8 mouse cellular contexts compared by ENCODE assay signal in genomic region chr1:162547607-162548006, GRCm38 (mm10). TPM values are rescaled to one million over a fixed set of nuclear protein-coding genes. Genes with fewer than 3 reads are reported as not detected.
A peak's percentile ranks its signal among the peaks of the same experiment; 100 is the strongest.
DNase-seq lines count a peak whose midpoint lies in the region; ATAC-seq and TF ChIP-seq lines count a peak whose summit lies in the region.

No protein-coding gene starts in this region.

- peak overlapping the region; percentile 70 for H3K9ac ChIP-seq in liver, embryonic 12.5 days

- no peak for TF ChIP-seq POLR2A in thymus, adult 2 months (IDR thresholded peaks at IDR 0.05; ENCODE audit: control insufficient read depth, extremely low read depth, insufficient read depth, low read length, poor library complexity)

- intact Hi-C loops in left cerebral cortex, postnatal 14 days (cut with DNase I) = no loop called here

- TF ChIP-seq CTCF in thymus, adult 2 months (IDR thresholded peaks at IDR 0.05; ENCODE audit: borderline replicate concordance, control insufficient read depth, extremely low read depth, insufficient read depth, low read length, poor library complexity) = no peak

- no peak for ATAC-seq in liver, embryonic 12.5 days
- ATAC-seq in activated CD4-positive, CD25-positive, alpha-beta regulatory T cell, adult 4 months = no peak

- DNase-seq in cerebellum, adult 11-12 months = peak; percentile 13
- no peak for DNase-seq in cerebellum, adult 18-20 months
- DNase-seq in thymus, adult 2 months = no peak
- no peak for DNase-seq in thymus, adult 18-20 months
- no peak for DNase-seq in thymus, postnatal 14 days
- no peak for DNase-seq in left cerebral cortex, postnatal 14 days (ENCODE audit: low spot score in 2 of 2)

- H3K4me3 ChIP-seq in thymus, adult 2 months (ENCODE audit: control insufficient read depth, insufficient read depth, low read length) = peak overlapping the region; percentile 82
- peak overlapping the region; percentile 70 for H3K4me3 ChIP-seq in liver, embryonic 12.5 days

- no peaks in the 10 kb centered on the region for H3K27me3 ChIP-seq in thymus, adult 2 months (ENCODE audit: control insufficient read depth, insufficient read depth, low read length)
- H3K27me3 ChIP-seq in liver, embryonic 12.5 days (replicated peaks) = no peaks in the 10 kb centered on the region

- H3K4me1 ChIP-seq in thymus, adult 2 months (replicated peaks; ENCODE audit: control insufficient read depth, insufficient read depth, low read length) = no peaks in the 10 kb centered on the region; the same call in 1 of the 2 replicates
- peaks cover 41% of the 10 kb centered on the region for H3K4me1 ChIP-seq in liver, embryonic 12.5 days

- H3K9me3 ChIP-seq in liver, embryonic 12.5 days (replicated peaks) = no peaks in the 10 kb centered on the region

- peak overlapping the region; percentile 90 for H3K4me2 ChIP-seq in liver, embryonic 12.5 days

- no peak overlapping the region for H3K27ac ChIP-seq in thymus, adult 2 months (ENCODE audit: control insufficient read depth, insufficient read depth, low read length)
- H3K27ac ChIP-seq in liver, embryonic 12.5 days = peak overlapping the region; percentile 82

- 2% methylated on average over 10 of the region's 10 CpGs for WGBS in thymus, adult 2 months
- 4% methylated on average over 10 of the region's 10 CpGs for WGBS in liver, embryonic 12.5 days (ENCODE audit: insufficient replicate concordance)

- no peaks in the 10 kb centered on the region; the same call in 1 of the 2 replicates for H3K36me3 ChIP-seq in thymus, adult 2 months (ENCODE audit: control insufficient read depth, insufficient read depth, low read length)
- peaks cover 38% of the 10 kb centered on the region for H3K36me3 ChIP-seq in liver, embryonic 12.5 days

RNA-seq across cellular contexts. Expression of gene Mettl13, which starts 0.7 kb away (rescaled TPM):
- polyA plus RNA-seq in thymus, adult 2 months (2012; rRNA removed) = 7.8 and 8.5 TPM in 2 replicates
- polyA plus RNA-seq in liver, embryonic 12.5 days (2016; fragmentation: Nextera tagmentation; extraction: Ambion mirVana) = 20.9 and 22.7 TPM in 2 replicates
- polyA plus RNA-seq in activated CD4-positive, CD25-positive, alpha-beta regulatory T cell, adult 4 months (2017; shearing (Covaris generic)) = 1 to 10 TPM; 4.5 to 8.5 TPM
- 10 to 100 TPM; 10.6 to 11.8 TPM for total RNA-seq in left cerebral cortex, postnatal 14 days (2021)

RNA-seq across cellular contexts. Expression of gene Vamp4, which starts 22.7 kb away (rescaled TPM):
- polyA plus RNA-seq in thymus, adult 2 months (2012; rRNA removed) = 20.7 and 21.4 TPM in 2 replicates
- 19.6 and 19.7 TPM in 2 replicates for polyA plus RNA-seq in liver, embryonic 12.5 days (2016; fragmentation: Nextera tagmentation; extraction: Ambion mirVana)
- 10 to 100 TPM; 86.2 to 94.2 TPM for polyA plus RNA-seq in activated CD4-positive, CD25-positive, alpha-beta regulatory T cell, adult 4 months (2017; shearing (Covaris generic))
- total RNA-seq in left cerebral cortex, postnatal 14 days (2021) = 10 to 100 TPM; 97.6 to 98.3 TPM
